Mouse (Mus musculus): Measurements from ENCODE around the gene 2310009B15Rik. TPM values are rescaled to one million over a fixed set of nuclear protein-coding genes. Genes with fewer than 3 reads are reported as not detected.

The 2310009B15Rik gene
- polyA plus RNA-seq, 1 experiment = 46.9 TPM

GRCm38 (mm10) chr1:138896088-138896487 lies 39.4 kb upstream of the 2310009B15Rik start:
- TF ChIP-seq FOSL1 (IDR thresholded peaks at IDR 0.05; ENCODE audit: insufficient read depth, low read length, poor library complexity, severe bottlenecking) (no peak), MYOD1 (IDR thresholded peaks at IDR 0.05; ENCODE audit: control insufficient read depth, insufficient read length, low read depth) (no peak), USF1 (IDR thresholded peaks at IDR 0.05; ENCODE audit: low read depth) (no peak), CTCF (IDR thresholded peaks at IDR 0.05; ENCODE audit: control insufficient read depth, insufficient read depth, insufficient read length) (no peak), MYOG (IDR thresholded peaks at IDR 0.05; ENCODE audit: control insufficient read depth, extremely low read depth, insufficient read length) (no peak), MAX (IDR thresholded peaks at IDR 0.05) (no peak), CEBPB (IDR thresholded peaks at IDR 0.05; ENCODE audit: low read depth) (no peak)

GRCm38 (mm10) chr1:138877470-138878254 lies 21.0 kb upstream of the 2310009B15Rik start:
- Histone ChIP-seq H3K36me3 (ENCODE audit: control insufficient read depth, insufficient read depth) (no peaks in the 10 kb centered on the region), H3K79me2 (ENCODE audit: control insufficient read depth, insufficient read depth) (no peaks in the 10 kb centered on the region), H3K27me3 (ENCODE audit: control insufficient read depth, insufficient read depth, insufficient read length) (no peaks in the 10 kb centered on the region), H3K79me3 (ENCODE audit: low read depth) (no peaks in the 10 kb centered on the region), H3K4me3 (ENCODE audit: insufficient read depth, poor library complexity, severe bottlenecking) (no peak overlapping the region), H3ac (ENCODE audit: control insufficient read depth, insufficient read length, low read depth) (no peak overlapping the region)
- TF ChIP-seq FOSL1 (IDR thresholded peaks at IDR 0.05; ENCODE audit: insufficient read depth, low read length, poor library complexity, severe bottlenecking) (no peak), CTCF (IDR thresholded peaks at IDR 0.05; ENCODE audit: control insufficient read depth, insufficient read depth, insufficient read length) (no peak), USF1 (IDR thresholded peaks at IDR 0.05; ENCODE audit: low read depth) (no peak), MYOD1 (IDR thresholded peaks at IDR 0.05; ENCODE audit: control insufficient read depth, insufficient read length, low read depth) (no peak), CEBPB (IDR thresholded peaks at IDR 0.05; ENCODE audit: low read depth) (no peak), MAX (IDR thresholded peaks at IDR 0.05) (no peak), MYOG (IDR thresholded peaks at IDR 0.05; ENCODE audit: control insufficient read depth, extremely low read depth, insufficient read length) (no peak)

More at GRCm38 (mm10) chr1:138896088-138896487, 39.4 kb upstream of the 2310009B15Rik start:
- no peaks in the 10 kb centered on the region for H3K79me3 ChIP-seq (ENCODE audit: low read depth)
- H3K36me3 ChIP-seq (ENCODE audit: control insufficient read depth, insufficient read depth) = no peaks in the 10 kb centered on the region
- H3K4me3 ChIP-seq (ENCODE audit: insufficient read depth, poor library complexity, severe bottlenecking) = no peak overlapping the region
- H3ac ChIP-seq (ENCODE audit: control insufficient read depth, insufficient read length, low read depth) = no peak overlapping the region
- H3K27me3 ChIP-seq (ENCODE audit: control insufficient read depth, insufficient read depth, insufficient read length) = no peaks in the 10 kb centered on the region
- H3K79me2 ChIP-seq (ENCODE audit: control insufficient read depth, insufficient read depth) = no peaks in the 10 kb centered on the region

- no peaks in the 10 kb centered on the region for H3K36me3 ChIP-seq (ENCODE audit: control insufficient read depth, insufficient read depth)
- no peak overlapping the region for H3ac ChIP-seq (ENCODE audit: control insufficient read depth, insufficient read length, low read depth)
- no peaks in the 10 kb centered on the region for H3K79me2 ChIP-seq (ENCODE audit: control insufficient read depth, insufficient read depth)
- TF ChIP-seq CEBPB (IDR thresholded peaks at IDR 0.05; ENCODE audit: low read depth) (no peak), MYOD1 (IDR thresholded peaks at IDR 0.05; ENCODE audit: control insufficient read depth, insufficient read length, low read depth) (no peak), MAX (IDR thresholded peaks at IDR 0.05) (no peak), USF1 (IDR thresholded peaks at IDR 0.05; ENCODE audit: low read depth) (no peak), FOSL1 (IDR thresholded peaks at IDR 0.05; ENCODE audit: insufficient read depth, low read length, poor library complexity, severe bottlenecking) (no peak), CTCF (IDR thresholded peaks at IDR 0.05; ENCODE audit: control insufficient read depth, insufficient read depth, insufficient read length) (no peak), MYOG (IDR thresholded peaks at IDR 0.05; ENCODE audit: control insufficient read depth, extremely low read depth, insufficient read length) (no peak)
- no peaks in the 10 kb centered on the region for H3K27me3 ChIP-seq (ENCODE audit: control insufficient read depth, insufficient read depth, insufficient read length)
- H3K4me3 ChIP-seq (ENCODE audit: insufficient read depth, poor library complexity, severe bottlenecking) = no peak overlapping the region
- no peaks in the 10 kb centered on the region for H3K79me3 ChIP-seq (ENCODE audit: low read depth)
Measured at GRCm38 (mm10) chr1:138876371-138877045, 19.9 kb upstream of the 2310009B15Rik start.

- Histone ChIP-seq H3K36me3 (ENCODE audit: control insufficient read depth, insufficient read depth) (peaks cover 16% of the 10 kb centered on the region), H3ac (ENCODE audit: control insufficient read depth, insufficient read length, low read depth) (no peak overlapping the region), H3K79me3 (ENCODE audit: low read depth) (peaks cover 5% of the 10 kb centered on the region), H3K79me2 (ENCODE audit: control insufficient read depth, insufficient read depth) (peaks cover 7% of the 10 kb centered on the region), H3K4me3 (ENCODE audit: insufficient read depth, poor library complexity, severe bottlenecking) (no peak overlapping the region), H3K27me3 (ENCODE audit: control insufficient read depth, insufficient read depth, insufficient read length) (no peaks in the 10 kb centered on the region)
- TF ChIP-seq CTCF (IDR thresholded peaks at IDR 0.05; ENCODE audit: control insufficient read depth, insufficient read depth, insufficient read length) (no peak), MAX (IDR thresholded peaks at IDR 0.05) (no peak), USF1 (IDR thresholded peaks at IDR 0.05; ENCODE audit: low read depth) (no peak), MYOG (IDR thresholded peaks at IDR 0.05; ENCODE audit: control insufficient read depth, extremely low read depth, insufficient read length) (no peak), MYOD1 (IDR thresholded peaks at IDR 0.05; ENCODE audit: control insufficient read depth, insufficient read length, low read depth) (no peak), CEBPB (IDR thresholded peaks at IDR 0.05; ENCODE audit: low read depth) (no peak), FOSL1 (IDR thresholded peaks at IDR 0.05; ENCODE audit: insufficient read depth, low read length, poor library complexity, severe bottlenecking) (no peak)
Measured at GRCm38 (mm10) chr1:138850823-138851222, 5.8 kb downstream of the 2310009B15Rik start.

GRCm38 (mm10) chr1:138850161-138850539 lies 6.5 kb downstream of the 2310009B15Rik start:
- H3K4me3 ChIP-seq (ENCODE audit: insufficient read depth, poor library complexity, severe bottlenecking) = no peak overlapping the region
- H3K27me3 ChIP-seq (ENCODE audit: control insufficient read depth, insufficient read depth, insufficient read length) = no peaks in the 10 kb centered on the region
- H3K79me2 ChIP-seq (ENCODE audit: control insufficient read depth, insufficient read depth) = peaks cover 3% of the 10 kb centered on the region
- no peak overlapping the region for H3ac ChIP-seq (ENCODE audit: control insufficient read depth, insufficient read length, low read depth)
- TF ChIP-seq MYOD1 (IDR thresholded peaks at IDR 0.05; ENCODE audit: control insufficient read depth, insufficient read length, low read depth) (no peak), CEBPB (IDR thresholded peaks at IDR 0.05; ENCODE audit: low read depth) (no peak), USF1 (IDR thresholded peaks at IDR 0.05; ENCODE audit: low read depth) (no peak), CTCF (IDR thresholded peaks at IDR 0.05; ENCODE audit: control insufficient read depth, insufficient read depth, insufficient read length) (no peak), MAX (IDR thresholded peaks at IDR 0.05) (no peak), FOSL1 (IDR thresholded peaks at IDR 0.05; ENCODE audit: insufficient read depth, low read length, poor library complexity, severe bottlenecking) (no peak)
- H3K36me3 ChIP-seq (ENCODE audit: control insufficient read depth, insufficient read depth) = peaks cover 16% of the 10 kb centered on the region
- peaks cover 3% of the 10 kb centered on the region for H3K79me3 ChIP-seq (ENCODE audit: low read depth)
